Mouse (Mus musculus) G1E (cell line): ENCODE results near the gene Prss22. TPM values are rescaled to one million over a fixed set of nuclear protein-coding genes. Genes with fewer than 3 reads are reported as not detected.

Experiments
- ATAC-seq: 2 replicates; pipeline ENCODE4 v1.8.0; 2016; ENCODE audit warnings: mild to moderate bottlenecking; ENCODE audit not compliant: insufficient number of reproducible peaks, poor library complexity, low FRiP score, severe bottlenecking; ENCODE audit errors: extremely low read depth
- DNase-seq: peaks from one replicate; pipeline ENCODE4 v3.0.0; 2012; ENCODE audit warnings: low spot score
- H3K27me3 ChIP-seq: 2 replicates; pipeline ENCODE4 v1.6.1; 2012; ENCODE audit warnings: mild to moderate bottlenecking, low read length, inconsistent platforms; ENCODE audit not compliant: insufficient read depth
- H3K36me3 ChIP-seq: replicated peaks from 2 replicates; pipeline ENCODE3; 2012; ENCODE audit warnings: mild to moderate bottlenecking, inconsistent platforms
- H3K4me1 ChIP-seq: 2 replicates; pipeline ENCODE4 v1.6.1; 2012; ENCODE audit warnings: low read depth, low read length, inconsistent platforms, mixed read lengths; ENCODE audit not compliant: insufficient read depth
- H3K4me3 ChIP-seq: 2 replicates; pipeline ENCODE4 v1.5.1; 2012; ENCODE audit warnings: low read depth, mild to moderate bottlenecking, inconsistent platforms, low read length, moderate library complexity, mixed read lengths
- H3K9me3 ChIP-seq: replicated peaks from 2 replicates; pipeline ENCODE4 v1.6.1; 2012; ENCODE audit warnings: inconsistent platforms
- CTCF ChIP-seq: IDR thresholded peaks from 2 replicates; pipeline ENCODE4 v1.5.1; 2012; ENCODE audit warnings: low read depth, low read length, inconsistent platforms, mixed read lengths
- GATA1 ChIP-seq: IDR thresholded peaks from 2 replicates; pipeline ENCODE4 v1.6.1; 2012; ENCODE audit warnings: borderline replicate concordance, low read length, inconsistent platforms, mixed read lengths
- GATA2 ChIP-seq: IDR thresholded peaks from 2 replicates; pipeline ENCODE4 v1.6.1; 2012; ENCODE audit warnings: low read depth, low read length, inconsistent platforms, borderline replicate concordance
- POLR2AphosphoS5 ChIP-seq: IDR thresholded peaks from 2 replicates; pipeline ENCODE4 v1.6.1; 2012; ENCODE audit warnings: low read depth, low read length, inconsistent platforms; ENCODE audit not compliant: insufficient replicate concordance
- TAL1 ChIP-seq: conservative IDR thresholded peaks from 2 replicates; pipeline ENCODE4 v1.6.1; 2012; ENCODE audit warnings: low read depth, low read length, inconsistent platforms, mixed read lengths
- polyA plus RNA-seq: library from polyadenylated mRNA; stranded (reverse); fragments of >175 nt; gene quantifications from 2 replicates; pipeline ENCODE4 v1.2.3, GENCODE M21; 2012
- total RNA-seq, 2 experiments: library from RNA; stranded (forward) in 1 of 2; stranded (reverse) in 1 of 2; fragments of 200-1000 nt in 1 of 2; fragments of >200 nt in 1 of 2; fragmentation: Nextera tagmentation in 1 of 2; gene quantifications; 2 replicates each; pipeline ENCODE4 v1.2.3; 2014 to 2017

Prss22 gene
- total and polyA plus RNA-seq, 3 experiments: not detected

GRCm38 (mm10) chr17:24035087-24035486 lies 37.2 kb upstream of the Prss22 start:
- H3K4me3 ChIP-seq: no peak overlapping the region
- H3K9me3 ChIP-seq: no peaks in the 10 kb centered on the region
- ATAC-seq: no peak
- no peaks in the 10 kb centered on the region for H3K36me3 ChIP-seq
- no peaks in the 10 kb centered on the region for H3K4me1 ChIP-seq
- no peak for DNase-seq
- no peak for TF ChIP-seq POLR2AphosphoS5
- H3K27me3 ChIP-seq: peaks cover 21% of the 10 kb centered on the region

- TF ChIP-seq CTCF: no peak
- no peak for TF ChIP-seq GATA1
- TF ChIP-seq TAL1: no peak
- TF ChIP-seq POLR2AphosphoS5: no peak
- no peak for TF ChIP-seq GATA2
- no peaks in the 10 kb centered on the region for H3K9me3 ChIP-seq
- no peak for DNase-seq
- no peak overlapping the region for H3K4me3 ChIP-seq
- peaks cover 16% of the 10 kb centered on the region for H3K27me3 ChIP-seq
- no peaks in the 10 kb centered on the region; the same call in 1 of the 2 replicates for H3K4me1 ChIP-seq
- H3K36me3 ChIP-seq: no peaks in the 10 kb centered on the region
- ATAC-seq: no peak
Observed at GRCm38 (mm10) chr17:24030551-24030950, 32.7 kb upstream of the Prss22 start.

- Histone ChIP-seq H3K36me3 (no peaks in the 10 kb centered on the region), H3K4me1 (no peaks in the 10 kb centered on the region; the same call in 1 of the 2 replicates), H3K27me3 (peaks cover 12% of the 10 kb centered on the region), H3K9me3 (no peaks in the 10 kb centered on the region), H3K4me3 (no peak overlapping the region)
- TF ChIP-seq GATA1 (no peak), CTCF (no peak), GATA2 (no peak), TAL1 (no peak), POLR2AphosphoS5 (no peak)
- DNase-seq: no peak
- ATAC-seq: no peak
Observed at GRCm38 (mm10) chr17:24029477-24029876, 31.6 kb upstream of the Prss22 start.

GRCm38 (mm10) chr17:24021375-24022199 lies 23.7 kb upstream of the Prss22 start:
- no peak for TF ChIP-seq GATA2
- H3K36me3 ChIP-seq: no peaks in the 10 kb centered on the region
- H3K9me3 ChIP-seq: no peaks in the 10 kb centered on the region
- H3K4me3 ChIP-seq: no peak overlapping the region
- DNase-seq (no peak), ATAC-seq (no peak)
- peaks cover 11% of the 10 kb centered on the region for H3K27me3 ChIP-seq
- H3K4me1 ChIP-seq: no peaks in the 10 kb centered on the region

GRCm38 (mm10) chr17:24020696-24021095 lies 22.8 kb upstream of the Prss22 start:
- DNase-seq: no peak
- Histone ChIP-seq H3K9me3 (no peaks in the 10 kb centered on the region), H3K4me3 (no peak overlapping the region), H3K4me1 (no peaks in the 10 kb centered on the region), H3K36me3 (no peaks in the 10 kb centered on the region), H3K27me3 (peaks cover 11% of the 10 kb centered on the region)
- no peak for ATAC-seq
- TF ChIP-seq GATA1: no peak
- no peak for TF ChIP-seq GATA2
- TF ChIP-seq CTCF: no peak
- TF ChIP-seq TAL1: no peak
- TF ChIP-seq POLR2AphosphoS5: no peak

- ATAC-seq (peak; percentile 28; the same call in 1 of the 2 replicates), DNase-seq (peak; percentile 18)
- Histone ChIP-seq H3K27me3 (peaks cover 9% of the 10 kb centered on the region; the same call in 1 of the 2 replicates), H3K4me1 (no peaks in the 10 kb centered on the region), H3K4me3 (no peak overlapping the region), H3K36me3 (no peaks in the 10 kb centered on the region), H3K9me3 (no peaks in the 10 kb centered on the region)
- peak; percentile 34; the same call in 1 of the 2 replicates for TF ChIP-seq CTCF
- TF ChIP-seq TAL1: no peak
Observed at GRCm38 (mm10) chr17:24015727-24016126, 17.8 kb upstream of the Prss22 start.

GRCm38 (mm10) chr17:24014433-24014965 lies 16.6 kb upstream of the Prss22 start:
- DNase-seq: no peak
- Histone ChIP-seq H3K27me3 (peaks cover 7% of the 10 kb centered on the region; the same call in 1 of the 2 replicates), H3K36me3 (no peaks in the 10 kb centered on the region), H3K4me1 (no peaks in the 10 kb centered on the region), H3K4me3 (no peak overlapping the region), H3K9me3 (no peaks in the 10 kb centered on the region)
- ATAC-seq: no peak
- TF ChIP-seq GATA1 (no peak), TAL1 (no peak), POLR2AphosphoS5 (no peak), CTCF (no peak), GATA2 (no peak)
